Mouse (Mus musculus): ENCODE results near the gene Efcab9. TPM values are rescaled to one million over a fixed set of nuclear protein-coding genes. Genes with fewer than 3 reads are reported as not detected.
A peak's percentile ranks its signal among the peaks of the same experiment; 100 is the strongest.

Efcab9 gene
- polyA plus RNA-seq, 1 experiment, result 217 TPM

GRCm38 (mm10) chr11:32510930-32511329 is 21.0 kb downstream of the Efcab9 start:
- no peaks in the 10 kb centered on the region for H3K36me3 ChIP-seq (ENCODE audit: control insufficient read depth, insufficient read depth, low read length)
- H3K4me1 ChIP-seq (ENCODE audit: control insufficient read depth, insufficient read depth, low read length), result no peaks in the 10 kb centered on the region
- no peaks in the 10 kb centered on the region for H3K27me3 ChIP-seq (ENCODE audit: control insufficient read depth, insufficient read depth, low read length)
- H3K27ac ChIP-seq (ENCODE audit: control insufficient read depth, insufficient read depth, low read depth, low read length), result no peak overlapping the region
- no peak overlapping the region for H3K4me3 ChIP-seq (ENCODE audit: control insufficient read depth, low read depth, low read length)
- TF ChIP-seq CTCF (IDR thresholded peaks at IDR 0.05; ENCODE audit: control insufficient read depth, insufficient read depth, insufficient replicate concordance, low read depth, low read length) (no peak), POLR2A (IDR thresholded peaks at IDR 0.05; ENCODE audit: control insufficient read depth, low read depth, low read length) (no peak)

GRCm38 (mm10) chr11:32505091-32505739 is 26.7 kb downstream of the Efcab9 start:
- no peak overlapping the region for H3K4me3 ChIP-seq (ENCODE audit: control insufficient read depth, low read depth, low read length)

GRCm38 (mm10) chr11:32503711-32504110 is 28.2 kb downstream of the Efcab9 start:
- no peaks in the 10 kb centered on the region for H3K4me1 ChIP-seq (ENCODE audit: control insufficient read depth, insufficient read depth, low read length)
- no peaks in the 10 kb centered on the region; the same call in none of the 2 replicates for H3K36me3 ChIP-seq (ENCODE audit: control insufficient read depth, insufficient read depth, low read length)
- H3K4me3 ChIP-seq (ENCODE audit: control insufficient read depth, low read depth, low read length), result no peak overlapping the region
- no peak for TF ChIP-seq POLR2A (IDR thresholded peaks at IDR 0.05; ENCODE audit: control insufficient read depth, low read depth, low read length)
- TF ChIP-seq CTCF (IDR thresholded peaks at IDR 0.05; ENCODE audit: control insufficient read depth, insufficient read depth, insufficient replicate concordance, low read depth, low read length), result no peak
- H3K27me3 ChIP-seq (ENCODE audit: control insufficient read depth, insufficient read depth, low read length), result no peaks in the 10 kb centered on the region
- H3K27ac ChIP-seq (ENCODE audit: control insufficient read depth, insufficient read depth, low read depth, low read length), result no peak overlapping the region

More at GRCm38 (mm10) chr11:32505091-32505739, 26.7 kb downstream of the Efcab9 start:
- Histone ChIP-seq H3K36me3 (ENCODE audit: control insufficient read depth, insufficient read depth, low read length) (no peaks in the 10 kb centered on the region), H3K27ac (ENCODE audit: control insufficient read depth, insufficient read depth, low read depth, low read length) (no peak overlapping the region), H3K4me1 (ENCODE audit: control insufficient read depth, insufficient read depth, low read length) (no peaks in the 10 kb centered on the region), H3K27me3 (ENCODE audit: control insufficient read depth, insufficient read depth, low read length) (no peaks in the 10 kb centered on the region)
- TF ChIP-seq POLR2A (IDR thresholded peaks at IDR 0.05; ENCODE audit: control insufficient read depth, low read depth, low read length) (no peak), CTCF (IDR thresholded peaks at IDR 0.05; ENCODE audit: control insufficient read depth, insufficient read depth, insufficient replicate concordance, low read depth, low read length) (no peak)

GRCm38 (mm10) chr11:32499931-32500330 is 31.9 kb downstream of the Efcab9 start:
- Histone ChIP-seq H3K36me3 (ENCODE audit: control insufficient read depth, insufficient read depth, low read length) (no peaks in the 10 kb centered on the region; the same call in none of the 2 replicates), H3K27ac (ENCODE audit: control insufficient read depth, insufficient read depth, low read depth, low read length) (no peak overlapping the region), H3K4me3 (ENCODE audit: control insufficient read depth, low read depth, low read length) (peak overlapping the region; percentile 24), H3K4me1 (ENCODE audit: control insufficient read depth, insufficient read depth, low read length) (no peaks in the 10 kb centered on the region), H3K27me3 (ENCODE audit: control insufficient read depth, insufficient read depth, low read length) (no peaks in the 10 kb centered on the region)
- TF ChIP-seq CTCF (IDR thresholded peaks at IDR 0.05; ENCODE audit: control insufficient read depth, insufficient read depth, insufficient replicate concordance, low read depth, low read length) (no peak), POLR2A (IDR thresholded peaks at IDR 0.05; ENCODE audit: control insufficient read depth, low read depth, low read length) (no peak)

GRCm38 (mm10) chr11:32498757-32499535 is 32.9 kb downstream of the Efcab9 start:
- H3K4me1 ChIP-seq (ENCODE audit: control insufficient read depth, insufficient read depth, low read length), result no peaks in the 10 kb centered on the region
- TF ChIP-seq CTCF (IDR thresholded peaks at IDR 0.05; ENCODE audit: control insufficient read depth, insufficient read depth, insufficient replicate concordance, low read depth, low read length) (no peak), POLR2A (IDR thresholded peaks at IDR 0.05; ENCODE audit: control insufficient read depth, low read depth, low read length) (no peak)
- H3K27ac ChIP-seq (ENCODE audit: control insufficient read depth, insufficient read depth, low read depth, low read length), result no peak overlapping the region
- H3K36me3 ChIP-seq (ENCODE audit: control insufficient read depth, insufficient read depth, low read length), result no peaks in the 10 kb centered on the region; the same call in none of the 2 replicates
- H3K4me3 ChIP-seq (ENCODE audit: control insufficient read depth, low read depth, low read length), result no peak overlapping the region
- no peaks in the 10 kb centered on the region for H3K27me3 ChIP-seq (ENCODE audit: control insufficient read depth, insufficient read depth, low read length)

GRCm38 (mm10) chr11:32495283-32495682 is 36.6 kb downstream of the Efcab9 start:
- Histone ChIP-seq H3K4me3 (ENCODE audit: control insufficient read depth, low read depth, low read length) (no peak overlapping the region), H3K4me1 (ENCODE audit: control insufficient read depth, insufficient read depth, low read length) (no peaks in the 10 kb centered on the region), H3K27me3 (ENCODE audit: control insufficient read depth, insufficient read depth, low read length) (no peaks in the 10 kb centered on the region), H3K36me3 (ENCODE audit: control insufficient read depth, insufficient read depth, low read length) (no peaks in the 10 kb centered on the region; the same call in none of the 2 replicates), H3K27ac (ENCODE audit: control insufficient read depth, insufficient read depth, low read depth, low read length) (no peak overlapping the region)
- TF ChIP-seq CTCF (IDR thresholded peaks at IDR 0.05; ENCODE audit: control insufficient read depth, insufficient read depth, insufficient replicate concordance, low read depth, low read length) (no peak), POLR2A (IDR thresholded peaks at IDR 0.05; ENCODE audit: control insufficient read depth, low read depth, low read length) (no peak)

- H3K27ac ChIP-seq (ENCODE audit: control insufficient read depth, insufficient read depth, low read depth, low read length), result no peak overlapping the region
These were observed 38.6 kb downstream of the Efcab9 start for GRCm38 (mm10) chr11:32493312-32493711.

More at GRCm38 (mm10) chr11:32493312-32493711, 38.6 kb downstream of the Efcab9 start:
- H3K4me3 ChIP-seq (ENCODE audit: control insufficient read depth, low read depth, low read length), result no peak overlapping the region
- no peaks in the 10 kb centered on the region for H3K27me3 ChIP-seq (ENCODE audit: control insufficient read depth, insufficient read depth, low read length)
- H3K36me3 ChIP-seq (ENCODE audit: control insufficient read depth, insufficient read depth, low read length), result no peaks in the 10 kb centered on the region
- H3K4me1 ChIP-seq (ENCODE audit: control insufficient read depth, insufficient read depth, low read length), result no peaks in the 10 kb centered on the region
- TF ChIP-seq CTCF (IDR thresholded peaks at IDR 0.05; ENCODE audit: control insufficient read depth, insufficient read depth, insufficient replicate concordance, low read depth, low read length) (no peak), POLR2A (IDR thresholded peaks at IDR 0.05; ENCODE audit: control insufficient read depth, low read depth, low read length) (no peak)
